Mouse (Mus musculus) forebrain, embryonic 10.5 days (tissue): ENCODE measurements around the gene Hypk. TPM values are rescaled to one million over a fixed set of nuclear protein-coding genes. Genes with fewer than 3 reads are reported as not detected.
"Not testable (repeated sequence)": the region's sequence is repeated elsewhere in the genome, so short reads cannot be mapped to it uniquely, and the experiment has no call there.

Experiments used
- DNase-seq: peaks from one replicate; pipeline ENCODE4 v3.0.0-alpha.2; 2017; ENCODE audit warnings: low spot score; ENCODE audit errors: extremely low spot score
- H3K27ac ChIP-seq: fragments of 300-500 bp; sonication (generic); 2 replicates; pipeline ENCODE4 v1.5.1; 2016; ENCODE audit warnings: mild to moderate bottlenecking
- H3K27me3 ChIP-seq: fragments of 300-500 bp; sonication (generic); 2 replicates; pipeline ENCODE4 v1.6.1; 2016; ENCODE audit warnings: mild to moderate bottlenecking; ENCODE audit not compliant: poor library complexity, severe bottlenecking
- H3K36me3 ChIP-seq: fragments of 300-500 bp; sonication (generic); replicated peaks from 2 replicates; pipeline ENCODE4 v1.6.1; 2016; ENCODE audit warnings: mild to moderate bottlenecking, moderate library complexity
- H3K4me1 ChIP-seq: fragments of 300-500 bp; sonication (generic); 2 replicates; pipeline ENCODE4 v1.6.1; 2016
- H3K4me3 ChIP-seq: fragments of 300-500 bp; sonication (generic); 2 replicates; pipeline ENCODE4 v1.5.1; 2016; ENCODE audit warnings: mild to moderate bottlenecking, moderate library complexity
- H3K9me3 ChIP-seq: fragments of 300-500 bp; sonication (generic); 2 replicates; pipeline ENCODE4 v1.6.1; 2016; ENCODE audit warnings: mild to moderate bottlenecking, moderate library complexity
- WGBS: fragments of 180-500 bp; shearing (Covaris S2); methylation state at CpG from one replicate; pipeline ENCODE4 v1.1.7; 2016; 5-methylcytosine and 5-hydroxymethylcytosine counted together
- polyA plus RNA-seq: library from polyadenylated mRNA; unstranded; fragments of >200 nt; fragmentation: Nextera tagmentation; extraction: Ambion mirVana; gene quantifications from 2 replicates; pipeline ENCODE4 v1.2.1, GENCODE M21; 2016

The Hypk gene
- polyA plus RNA-seq, 1 experiment from 2014 or later: 161 TPM

DNA sequence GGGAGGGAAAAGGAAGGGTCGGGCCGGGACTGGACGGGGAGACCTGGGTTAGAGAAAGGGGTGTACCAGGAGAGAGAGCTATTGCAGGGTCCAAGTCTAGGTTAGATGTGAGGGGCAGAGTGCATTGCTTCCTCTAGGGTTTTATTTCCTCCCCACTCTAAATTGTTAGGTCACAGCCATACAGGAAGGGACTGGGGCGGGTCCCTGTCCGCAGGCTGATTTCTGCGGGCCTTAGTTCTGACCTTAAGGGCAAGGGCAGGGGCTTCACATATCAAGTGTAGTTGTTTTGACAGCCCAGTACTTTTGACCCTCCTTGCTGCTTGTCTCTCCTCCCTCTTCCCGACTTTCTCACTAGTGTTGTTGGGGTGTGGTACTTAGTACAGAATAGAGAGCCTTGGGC, 3.0 kb upstream of the Hypk start:
- Histone ChIP-seq H3K9me3 (no peaks in the 10 kb centered on the region), H3K4me1 (peaks cover 30% of the 10 kb centered on the region), H3K4me3 (peak overlapping the region; percentile 98), H3K27me3 (no peaks in the 10 kb centered on the region), H3K27ac (peak overlapping the region; percentile 96), H3K36me3 (peaks cover 41% of the 10 kb centered on the region)
- no peak for DNase-seq
- WGBS: 4% methylated on average over 7 of the region's 7 CpGs

DNA sequence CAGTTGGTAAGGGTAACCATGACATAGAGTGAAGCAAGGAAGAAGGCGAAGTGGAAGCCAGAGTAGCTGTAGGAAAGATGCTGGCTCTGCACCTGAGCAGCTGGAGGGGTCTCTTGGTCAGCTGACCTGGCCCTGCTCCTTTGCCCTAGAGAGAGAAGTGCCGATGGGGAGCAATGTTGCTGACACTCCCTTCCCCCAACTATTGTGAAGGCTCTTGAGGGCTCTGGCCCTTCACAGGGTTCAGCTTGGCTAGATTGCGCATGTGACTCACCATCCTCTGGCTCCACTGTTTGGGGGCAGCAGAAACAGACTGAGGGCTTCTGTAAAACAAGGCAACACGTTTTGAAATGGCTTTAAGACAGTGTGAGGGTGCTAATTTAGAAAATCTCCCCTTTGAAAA, 729 bp upstream of the Hypk start:
- Histone ChIP-seq H3K9me3 (no peaks in the 10 kb centered on the region), H3K4me3 (peak overlapping the region; percentile 10; the same call in 1 of the 2 replicates), H3K27ac (no peak overlapping the region), H3K27me3 (no peaks in the 10 kb centered on the region), H3K4me1 (peaks cover 36% of the 10 kb centered on the region), H3K36me3 (peaks cover 42% of the 10 kb centered on the region)
- WGBS: 89% methylated on average over 4 of the region's 4 CpGs
- no peak for DNase-seq

DNA sequence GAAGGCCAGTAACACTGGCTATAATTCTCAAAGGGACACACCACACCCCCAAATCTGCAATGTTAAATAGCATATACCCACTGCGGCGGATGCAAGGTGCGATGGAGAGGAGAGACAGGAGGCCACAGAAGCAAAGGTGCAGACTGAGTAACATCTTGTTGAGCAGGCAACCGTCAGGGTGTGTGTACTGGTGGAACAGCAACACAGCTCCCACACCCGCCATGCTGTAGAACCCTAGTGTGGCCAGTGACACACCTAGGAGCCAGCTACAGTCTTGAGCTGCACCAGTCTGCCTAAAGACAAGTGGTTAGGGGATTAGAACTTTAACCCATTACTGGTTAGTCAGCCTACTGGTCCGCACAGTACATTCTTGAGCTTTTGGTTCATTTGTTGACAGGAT, 827 bp downstream of the Hypk start:
- no peak for DNase-seq
- Histone ChIP-seq H3K4me1 (peaks cover 36% of the 10 kb centered on the region), H3K27me3 (no peaks in the 10 kb centered on the region), H3K27ac (no peak overlapping the region), H3K4me3 (peak overlapping the region; percentile 2; the same call in 1 of the 2 replicates), H3K9me3 (no peaks in the 10 kb centered on the region), H3K36me3 (peaks cover 49% of the 10 kb centered on the region)
- 84% methylated on average over 6 of the region's 6 CpGs for WGBS

GRCm38 (mm10) chr2:121455534-121455933, 2.4 kb downstream of the Hypk start:
- Histone ChIP-seq H3K36me3 (peaks cover 66% of the 10 kb centered on the region), H3K4me3 (no peak overlapping the region)

GRCm38 (mm10) chr2:121456692-121457642, 3.9 kb downstream of the Hypk start, which contains the start of gene Serinc4:
Serinc4 (minus strand) TSS chr2:121456781.
- Histone ChIP-seq H3K27me3 (no peaks in the 10 kb centered on the region), H3K4me1 (peaks cover 19% of the 10 kb centered on the region), H3K27ac (peak within 1 kb of the TSS; percentile 86), H3K4me3 (peak within 1 kb of the TSS; percentile 87), H3K36me3 (peaks cover 63% of the 10 kb centered on the region), H3K9me3 (no peaks in the 10 kb centered on the region)
- DNase-seq: peak; percentile 88
- 3% methylated on average over 41 of the region's 41 CpGs for WGBS

More at GRCm38 (mm10) chr2:121455534-121455933, 2.4 kb downstream of the Hypk start:
- no peaks in the 10 kb centered on the region for H3K27me3 ChIP-seq
- peaks cover 30% of the 10 kb centered on the region for H3K4me1 ChIP-seq
- WGBS: 77% methylated on average over 5 of the region's 5 CpGs
- no peak for DNase-seq
- no peaks in the 10 kb centered on the region for H3K9me3 ChIP-seq
- H3K27ac ChIP-seq: no peak overlapping the region

DNA sequence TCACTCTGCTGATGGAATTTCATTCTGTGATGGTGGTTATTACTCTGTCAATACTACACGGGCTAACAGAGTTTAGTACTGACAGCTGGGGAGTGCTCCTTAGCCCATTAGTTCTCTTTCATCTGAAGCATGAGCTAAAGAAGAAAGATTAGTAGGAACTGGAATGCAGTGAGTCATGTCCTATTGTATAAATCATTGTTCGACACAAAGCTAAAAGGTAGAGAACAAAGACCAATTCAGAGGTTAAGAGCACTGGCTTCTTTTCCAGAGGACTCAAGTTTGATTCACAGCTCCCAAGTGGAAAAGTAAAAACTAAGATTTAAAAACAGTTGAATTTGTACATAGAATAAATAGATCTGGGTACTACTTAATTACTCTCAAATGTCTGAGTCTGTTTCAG, 7.0 kb downstream of the Hypk start:
- Histone ChIP-seq H3K9me3 (no peaks in the 10 kb centered on the region), H3K27ac (no peak overlapping the region), H3K4me1 (peaks cover 16% of the 10 kb centered on the region), H3K36me3 (peaks cover 35% of the 10 kb centered on the region), H3K4me3 (no peak overlapping the region), H3K27me3 (no peaks in the 10 kb centered on the region)
- no peak for DNase-seq
- WGBS: 76% methylated on average over 2 of the region's 2 CpGs

DNA sequence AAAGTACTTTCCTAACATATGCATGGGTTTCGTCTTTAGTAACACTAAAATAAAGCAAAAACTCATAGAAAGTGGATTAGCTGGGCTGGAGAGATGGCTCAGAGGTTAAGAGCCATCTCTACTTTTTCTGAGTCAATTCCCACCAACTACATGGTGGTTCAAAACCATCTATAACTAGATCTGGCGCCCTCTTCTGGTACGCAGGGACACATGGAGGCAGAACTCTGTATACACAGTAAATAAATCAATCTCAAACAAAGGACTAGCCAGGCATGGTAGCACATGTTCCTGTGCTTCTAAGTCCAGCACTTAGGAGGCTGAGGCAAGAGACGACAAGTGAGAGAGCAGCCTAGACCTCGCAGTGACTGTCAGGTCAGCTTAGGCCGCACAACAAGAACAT, 15.9 kb downstream of the Hypk start:
- H3K36me3 ChIP-seq: peaks cover 20% of the 10 kb centered on the region
- H3K27ac ChIP-seq, H3K9me3 ChIP-seq, H3K4me1 ChIP-seq, H3K4me3 ChIP-seq, H3K27me3 ChIP-seq, DNase-seq: not testable (repeated sequence)
- WGBS: 83% methylated on average over 4 of the region's 6 CpGs

- not testable (repeated sequence) for H3K4me1 ChIP-seq, DNase-seq, H3K27ac ChIP-seq, H3K9me3 ChIP-seq, H3K27me3 ChIP-seq
- Histone ChIP-seq H3K4me3 (peak overlapping the region; percentile 64), H3K36me3 (peaks cover 20% of the 10 kb centered on the region)
- 94% methylated on average over 3 of the region's 3 CpGs for WGBS
Observed at GRCm38 (mm10) chr2:121472783-121473182, 19.7 kb downstream of the Hypk start.

DNA sequence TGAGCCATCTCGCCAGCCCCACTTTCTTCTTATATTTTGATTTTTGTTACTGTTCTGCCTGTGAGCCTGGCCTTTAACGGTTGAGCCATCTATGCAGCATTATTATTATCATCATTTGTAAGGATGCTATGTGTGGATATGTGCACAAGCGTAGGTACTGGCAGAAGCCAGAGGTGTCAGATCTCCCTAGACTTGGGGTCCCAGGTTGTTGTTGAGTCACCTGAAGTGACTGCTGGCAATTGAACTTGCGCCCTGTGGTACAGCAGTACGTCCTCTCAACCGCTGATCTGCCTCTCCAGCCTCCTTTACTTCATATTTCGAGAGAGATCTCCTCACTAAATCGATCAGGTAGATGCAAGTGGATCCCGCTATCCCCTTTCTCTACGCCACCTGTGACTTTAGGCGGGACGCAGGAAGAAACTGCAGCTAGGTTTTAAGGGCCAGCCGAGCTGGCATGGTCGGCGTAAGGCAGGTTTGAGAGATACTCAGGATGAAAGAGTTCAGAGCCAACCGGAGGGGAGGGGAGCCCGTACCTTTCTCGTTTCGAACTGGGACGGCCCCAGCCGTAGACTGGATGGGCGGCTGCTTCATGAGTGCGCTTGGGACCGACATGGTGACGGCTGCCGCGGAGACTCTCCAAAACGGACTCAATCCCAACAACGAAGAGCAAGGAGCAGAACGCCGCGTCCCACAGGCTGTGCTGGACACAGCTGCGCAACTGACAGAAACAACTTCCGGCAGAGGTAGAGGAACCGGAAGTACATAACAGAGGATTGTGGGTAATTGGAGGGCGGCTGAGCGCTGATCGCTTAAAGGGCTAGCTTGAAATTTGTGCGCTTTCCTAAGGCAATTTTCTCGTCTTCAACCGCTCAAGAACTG, 20.4 kb downstream of the Hypk start, which contains the start of gene Mfap1b:
Gene Mfap1b (minus strand): TSS at position 767 of the 879 bp plus-strand sequence.
- DNase-seq: peak; percentile 78
- H3K27me3 ChIP-seq, H3K9me3 ChIP-seq, H3K4me1 ChIP-seq: not testable (repeated sequence)
- peak within 1 kb of the TSS; percentile 72 for H3K27ac ChIP-seq
- H3K36me3 ChIP-seq: peaks cover 16% of the 10 kb centered on the region
- 5% methylated on average over 41 of the region's 41 CpGs for WGBS
- peak within 1 kb of the TSS; percentile 64 for H3K4me3 ChIP-seq

GRCm38 (mm10) chr2:121474180-121474535, 21.1 kb downstream of the Hypk start:
- Histone ChIP-seq H3K4me3 (peak overlapping the region; percentile 64), H3K9me3 (no peaks in the 10 kb centered on the region), H3K36me3 (peaks cover 16% of the 10 kb centered on the region), H3K27me3 (no peaks in the 10 kb centered on the region), H3K4me1 (peaks cover 4% of the 10 kb centered on the region), H3K27ac (peak overlapping the region; percentile 72)
- no peak for DNase-seq
- WGBS: 39% methylated on average over 8 of the region's 8 CpGs

- H3K4me3 ChIP-seq, H3K27me3 ChIP-seq, DNase-seq, H3K4me1 ChIP-seq, H3K27ac ChIP-seq, H3K9me3 ChIP-seq: not testable (repeated sequence)
- peaks cover 13% of the 10 kb centered on the region for H3K36me3 ChIP-seq
- 98% methylated on average over 2 of the region's 2 CpGs for WGBS
Observed at GRCm38 (mm10) chr2:121475306-121475705, 22.2 kb downstream of the Hypk start.

DNA sequence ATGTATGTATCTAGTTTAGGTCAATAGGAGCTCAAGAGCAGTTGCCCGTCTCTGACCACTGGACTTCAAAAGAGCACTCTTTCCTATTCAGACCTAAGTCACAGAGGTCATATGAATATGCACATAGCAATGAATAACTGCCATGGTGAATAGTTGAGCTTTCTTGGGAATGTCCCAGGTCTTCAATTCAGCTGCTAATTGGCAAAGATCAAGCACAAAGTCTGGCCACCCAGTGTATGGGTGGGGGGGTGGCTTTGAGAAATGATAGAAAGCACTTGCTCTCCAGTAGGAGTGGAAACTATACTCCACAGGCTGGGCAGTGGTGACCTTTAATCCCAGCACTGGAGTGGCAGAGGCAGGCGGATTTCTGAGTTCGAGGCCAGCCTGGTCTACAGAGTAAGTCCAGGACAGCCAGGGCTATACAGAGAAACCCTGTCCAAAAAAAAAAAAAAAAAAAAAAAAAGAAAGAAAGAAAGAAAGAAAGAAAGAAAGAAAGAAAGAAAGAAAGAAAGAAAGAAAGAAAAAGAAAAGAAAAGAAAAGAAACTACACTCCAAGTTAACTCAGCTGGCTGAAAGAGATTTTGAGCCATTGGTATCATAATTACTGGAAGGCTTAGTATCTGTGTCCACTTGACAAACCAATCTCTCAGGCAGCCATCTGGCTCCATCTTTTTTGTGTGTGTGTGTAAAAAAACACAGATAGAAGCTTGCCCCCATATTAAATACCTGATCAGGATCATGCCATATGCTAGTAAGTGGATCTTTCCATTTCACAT, 24.6 kb downstream of the Hypk start:
- no peaks in the 10 kb centered on the region for H3K27me3 ChIP-seq
- no peak overlapping the region for H3K27ac ChIP-seq
- peaks cover 4% of the 10 kb centered on the region for H3K4me1 ChIP-seq
- no peaks in the 10 kb centered on the region for H3K9me3 ChIP-seq
- no peaks in the 10 kb centered on the region for H3K36me3 ChIP-seq
- no peak for DNase-seq
- 84% methylated on average over 3 of the region's 3 CpGs for WGBS
- no peak overlapping the region for H3K4me3 ChIP-seq
